ENCODE assay signal across 8 mouse cellular contexts in the genomic region with DNA sequence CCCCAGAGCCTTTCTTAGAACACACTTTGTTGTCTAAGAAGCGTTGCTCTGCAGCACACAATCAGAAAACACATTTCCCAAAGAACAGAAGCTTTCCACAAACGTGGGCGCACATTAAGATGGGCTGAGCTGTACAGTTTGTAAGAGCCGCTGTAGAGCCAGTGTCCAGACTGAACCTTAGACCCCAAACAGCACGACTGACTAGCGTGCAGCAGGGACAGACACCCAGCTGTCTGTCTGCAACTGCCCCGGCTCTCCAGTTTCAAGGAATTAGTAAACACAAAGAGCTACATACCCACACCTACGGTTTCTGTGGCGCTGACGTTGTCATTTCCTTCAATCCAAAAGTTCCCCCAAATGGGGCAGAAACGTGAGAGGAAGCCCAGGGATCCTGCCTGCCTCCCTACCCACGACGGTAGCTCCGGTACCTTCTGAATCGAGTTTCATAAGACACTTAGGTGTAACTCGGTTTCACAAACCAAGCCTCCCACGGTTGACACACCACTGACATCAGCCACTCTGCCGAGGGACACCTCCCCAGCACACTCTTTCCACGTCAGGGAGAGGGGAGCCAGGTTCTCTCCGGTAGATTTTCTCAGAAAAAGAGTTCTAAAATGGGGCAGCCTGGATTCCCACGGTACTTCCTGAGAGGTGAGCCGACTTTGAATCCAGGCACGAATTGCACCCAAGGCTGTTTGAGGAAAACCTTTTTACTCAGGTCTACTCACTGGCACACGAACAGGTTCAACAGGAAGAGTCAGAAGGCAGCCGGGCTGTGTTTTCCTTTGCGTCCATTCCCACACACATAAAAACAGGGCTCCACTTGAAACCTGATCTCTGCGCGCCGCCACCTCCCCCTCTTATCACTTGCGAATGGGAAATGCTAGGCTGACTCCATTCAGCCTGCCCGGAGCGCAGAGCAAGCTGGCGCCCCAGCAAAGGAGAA. TPM values are rescaled to one million over a fixed set of nuclear protein-coding genes. Genes with fewer than 3 reads are reported as not detected.
DNase-seq lines count a peak whose midpoint lies in the region; ATAC-seq and TF ChIP-seq lines count a peak whose summit lies in the region.

No protein-coding gene starts in this region.

- peak overlapping the region; percentile 62 for H3K4me3 ChIP-seq in thymus, adult 2 months (ENCODE audit: control insufficient read depth, insufficient read depth, low read length)
- peak overlapping the region; percentile 33 for H3K4me3 ChIP-seq in embryonic facial prominence, embryonic 15.5 days (replicated peaks)
- H3K4me3 ChIP-seq in heart, postnatal 0 days (ENCODE audit: low read depth, low read length) = peak overlapping the region; percentile 61
- peak overlapping the region; percentile 93 for H3K4me3 ChIP-seq in megakaryocyte, embryonic 14.5 days (replicated peaks)

- peak overlapping the region; percentile 50; the same call in 1 of the 2 replicates for H3K27ac ChIP-seq in thymus, adult 2 months (ENCODE audit: control insufficient read depth, insufficient read depth, low read length)
- peak overlapping the region; percentile 73 for H3K27ac ChIP-seq in embryonic facial prominence, embryonic 15.5 days (replicated peaks)
- peak overlapping the region; percentile 76 for H3K27ac ChIP-seq in heart, postnatal 0 days (ENCODE audit: low read depth)

- H3K27me3 ChIP-seq in thymus, adult 2 months (ENCODE audit: control insufficient read depth, insufficient read depth, low read length) = no peaks in the 10 kb centered on the region
- no peaks in the 10 kb centered on the region for H3K27me3 ChIP-seq in embryonic facial prominence, embryonic 15.5 days
- no peaks in the 10 kb centered on the region for H3K27me3 ChIP-seq in heart, postnatal 0 days (ENCODE audit: control insufficient read depth, insufficient read depth, low read length)
- no peaks in the 10 kb centered on the region for H3K27me3 ChIP-seq in megakaryocyte, embryonic 14.5 days (replicated peaks)
- no peaks in the 10 kb centered on the region for H3K27me3 ChIP-seq in splenic B cell, adult 2 months (ENCODE audit: control insufficient read depth, insufficient read depth, low read length, poor library complexity, severe bottlenecking)

- 1% methylated on average over 33 of the region's 33 CpGs for WGBS in thymus, adult 2 months
- 3% methylated on average over 33 of the region's 33 CpGs for WGBS in embryonic facial prominence, embryonic 15.5 days
- WGBS in heart, postnatal 0 days = 1% methylated on average over 33 of the region's 33 CpGs

- ATAC-seq in embryonic facial prominence, embryonic 15.5 days (ENCODE audit: insufficient number of reproducible peaks, low FRiP score, low TSS enrichment, low read depth) = peak; percentile 72
- peak; percentile 80 for ATAC-seq in heart, postnatal 0 days (ENCODE audit: insufficient read depth, low read depth)

- no peaks in the 10 kb centered on the region for H3K36me3 ChIP-seq in thymus, adult 2 months (ENCODE audit: control insufficient read depth, insufficient read depth, low read length)
- no peaks in the 10 kb centered on the region for H3K36me3 ChIP-seq in embryonic facial prominence, embryonic 15.5 days
- H3K36me3 ChIP-seq in heart, postnatal 0 days (replicated peaks; ENCODE audit: control insufficient read depth, insufficient read depth, low read length) = no peaks in the 10 kb centered on the region
- peaks cover 57% of the 10 kb centered on the region for H3K36me3 ChIP-seq in megakaryocyte, embryonic 14.5 days (replicated peaks; ENCODE audit: low read length)
- H3K36me3 ChIP-seq in splenic B cell, adult 2 months (ENCODE audit: control insufficient read depth, insufficient read depth, low read length, poor library complexity, severe bottlenecking) = no peaks in the 10 kb centered on the region

- TF ChIP-seq CTCF in thymus, adult 2 months (IDR thresholded peaks at IDR 0.05; ENCODE audit: borderline replicate concordance, control insufficient read depth, extremely low read depth, insufficient read depth, low read length, poor library complexity) = no peak
- no peak for TF ChIP-seq CTCF in heart, postnatal 0 days (IDR thresholded peaks at IDR 0.05; ENCODE audit: low read depth)

- no peaks in the 10 kb centered on the region for H3K9me3 ChIP-seq in embryonic facial prominence, embryonic 15.5 days (replicated peaks)
- H3K9me3 ChIP-seq in heart, postnatal 0 days (replicated peaks; ENCODE audit: control insufficient read depth, low read length) = no peaks in the 10 kb centered on the region
- no peaks in the 10 kb centered on the region for H3K9me3 ChIP-seq in megakaryocyte, embryonic 14.5 days

- H3K4me2 ChIP-seq in embryonic facial prominence, embryonic 15.5 days (replicated peaks) = peak overlapping the region; percentile 49
- peak overlapping the region; percentile 89 for H3K4me2 ChIP-seq in heart, postnatal 0 days (ENCODE audit: low read depth, low read length)

- TF ChIP-seq EP300 in heart, postnatal 0 days (IDR thresholded peaks at IDR 0.05; ENCODE audit: low read depth) = no peak

- TF ChIP-seq POLR2A in thymus, adult 2 months (IDR thresholded peaks at IDR 0.05; ENCODE audit: control insufficient read depth, extremely low read depth, insufficient read depth, low read length, poor library complexity) = peak; percentile 39; the same call in 1 of the 2 replicates

- peaks cover 19% of the 10 kb centered on the region for H3K4me1 ChIP-seq in thymus, adult 2 months (replicated peaks; ENCODE audit: control insufficient read depth, insufficient read depth, low read length)
- H3K4me1 ChIP-seq in embryonic facial prominence, embryonic 15.5 days = 0 out of 2 replicates have a peak, but pooled peaks cover 7% of the 10 kb centered on the region
- H3K4me1 ChIP-seq in heart, postnatal 0 days (ENCODE audit: control insufficient read depth, insufficient read depth) = no peaks in the 10 kb centered on the region; the same call in none of the 2 replicates
- H3K4me1 ChIP-seq in megakaryocyte, embryonic 14.5 days = peaks cover 74% of the 10 kb centered on the region

- H3K9ac ChIP-seq in embryonic facial prominence, embryonic 15.5 days = 0 out of 2 replicates have a peak overlapping the region, but pooled peaks have one; percentile 4
- peak overlapping the region; percentile 70 for H3K9ac ChIP-seq in heart, postnatal 0 days (replicated peaks; ENCODE audit: low read depth, low read length)

- peak; percentile 34 for DNase-seq in thymus, adult 2 months
- DNase-seq in thymus, adult 18-20 months = no peak
- peak; percentile 77 for DNase-seq in heart, postnatal 0 days (ENCODE audit: low spot score)
- DNase-seq in kidney, postnatal 14 days = peak; percentile 81
- DNase-seq in splenic B cell, adult 2 months (ENCODE audit: low read depth, low spot score) = peak; percentile 26
- DNase-seq in left cerebral cortex, adult 9 months (ENCODE audit: low spot score in 2 of 2) = no peak

RNA-seq across cellular contexts. Expression of gene Lmod3, which starts 59.3 kb away (rescaled TPM):
- 0.14 and 0.73 TPM in 2 replicates for polyA plus RNA-seq in thymus, adult 2 months (2012; rRNA removed)
- polyA plus RNA-seq in embryonic facial prominence, embryonic 15.5 days (2015; fragmentation: Nextera tagmentation; extraction: Ambion mirVana) = 10.6 and 14.4 TPM in 2 replicates
- total RNA-seq in heart, postnatal 0 days (2014; rRNA removed; ENCODE audit: low replicate concordance) = 6.4 and 8.9 TPM in 2 replicates
- polyA plus RNA-seq in heart, postnatal 0 days (2015; fragmentation: Nextera tagmentation; extraction: Ambion mirVana) = 34.5 and 39.1 TPM in 2 replicates
- polyA plus RNA-seq in megakaryocyte, embryonic 14.5 days (2012; ENCODE audit: insufficient read depth, low replicate concordance) = not detected in 2 replicates

Comparison
In these comparisons a context has a peak if more than half of its experiments do, and no peak if none do; other contexts are left out.
1. DNase-seq: peak in thymus, adult 2 months (single experiment), heart, postnatal 0 days (single experiment), kidney, postnatal 14 days (single experiment) and splenic B cell, adult 2 months (single experiment); none in thymus, adult 18-20 months (0 of 2) and left cerebral cortex, adult 9 months (0 of 2).
2. H3K4me3 ChIP-seq: peak in every context shown above with its lines; median percentile 93 in megakaryocyte, embryonic 14.5 days; 62 in thymus, adult 2 months; 61 in heart, postnatal 0 days; 33 in embryonic facial prominence, embryonic 15.5 days.
3. Peak in every context shown above with its lines, with median percentiles within 50 percentile points of each other: H3K27ac ChIP-seq.